Mouse (Mus musculus) frontal cortex, adult (tissue): ENCODE results near the gene Ccdc183.
A peak's percentile ranks its signal among the peaks of the same experiment; 100 is the strongest.

Experiments used
- ATAC-seq: cut with Nextera tagmentation; 2 replicates; pipeline ENCODE4 v1.9.2; 2017; ENCODE audit warnings: mild to moderate bottlenecking, moderate library complexity, mixed read lengths; ENCODE audit not compliant: low TSS enrichment

Ccdc183 gene

GRCm38 (mm10) chr2:25577951-25578795 is 39.3 kb downstream of the Ccdc183 start:
- ATAC-seq, result no peak

GRCm38 (mm10) chr2:25576965-25577891 is 40.2 kb downstream of the Ccdc183 start:
- ATAC-seq, result no peak

DNA sequence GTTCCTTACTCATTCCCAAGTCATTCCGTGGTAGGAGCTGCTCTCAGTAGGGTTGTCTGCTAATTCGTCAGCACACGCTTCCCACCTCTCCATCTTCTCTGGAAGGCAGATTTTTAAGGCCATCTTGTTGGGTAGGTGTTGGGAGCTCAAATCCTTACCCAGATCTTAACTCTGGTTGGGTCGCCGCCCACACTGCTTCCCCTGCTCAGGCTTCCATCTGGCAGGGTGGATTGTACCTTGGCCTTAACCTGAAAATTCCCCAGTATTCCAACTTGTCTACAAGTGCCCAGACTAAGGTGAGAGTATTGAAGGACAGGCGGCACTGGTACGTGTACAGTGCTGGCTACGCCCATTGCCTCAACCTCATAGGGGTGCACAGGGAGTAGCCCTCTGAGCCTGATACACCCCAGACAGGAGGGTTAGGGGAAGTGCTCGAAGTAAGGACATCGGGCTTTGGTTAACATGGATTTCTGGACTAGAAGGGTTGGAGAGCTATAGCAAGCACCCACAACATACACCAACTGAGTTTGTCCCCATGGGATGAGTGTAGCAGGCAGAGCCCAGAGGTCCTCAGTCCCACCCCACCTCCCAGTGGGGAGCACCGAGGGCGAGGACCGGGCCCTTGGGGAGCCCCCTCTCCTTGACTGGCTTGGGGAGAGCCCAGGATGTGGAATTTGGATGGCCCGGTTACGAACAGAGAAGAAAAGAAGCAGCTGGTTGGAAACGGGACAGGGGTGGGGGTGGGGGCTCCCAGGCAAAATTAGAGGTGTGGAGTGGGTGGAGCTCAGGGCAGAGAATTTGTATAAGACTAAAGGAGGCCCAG is 41.2 kb downstream of the Ccdc183 start:
- ATAC-seq, result peak; percentile 12; the same call in 1 of the 2 replicates

DNA sequence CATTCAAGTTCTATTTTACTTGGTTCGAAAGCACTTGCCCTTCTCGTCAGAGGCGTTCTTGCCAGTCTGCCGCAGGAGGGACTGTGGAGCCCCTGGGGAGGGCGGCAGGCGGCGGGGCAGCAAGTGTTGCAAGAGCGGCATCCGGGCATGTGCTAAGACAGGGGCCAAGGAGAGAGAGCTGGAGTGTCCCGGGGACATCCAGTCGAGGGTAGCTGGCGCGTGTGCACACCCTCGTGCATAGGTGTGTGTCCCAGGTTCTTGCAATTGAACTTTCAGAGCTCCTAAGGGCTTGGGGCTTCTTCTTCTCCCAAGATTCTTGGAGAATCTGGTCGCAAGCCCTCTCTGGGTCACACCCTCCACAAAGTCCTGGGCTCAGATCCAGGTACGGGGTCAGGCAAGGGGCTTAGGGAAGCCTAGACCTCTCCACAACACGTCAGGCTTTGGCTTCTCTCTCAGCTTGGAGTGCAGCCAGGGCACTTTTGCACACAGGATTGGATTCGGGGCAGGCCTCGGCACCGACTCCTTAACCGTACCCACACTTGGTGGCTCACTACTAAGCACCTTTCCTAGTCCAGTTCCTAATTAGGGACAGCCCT is 41.9 kb downstream of the Ccdc183 start:
- ATAC-seq, result no peak

DNA sequence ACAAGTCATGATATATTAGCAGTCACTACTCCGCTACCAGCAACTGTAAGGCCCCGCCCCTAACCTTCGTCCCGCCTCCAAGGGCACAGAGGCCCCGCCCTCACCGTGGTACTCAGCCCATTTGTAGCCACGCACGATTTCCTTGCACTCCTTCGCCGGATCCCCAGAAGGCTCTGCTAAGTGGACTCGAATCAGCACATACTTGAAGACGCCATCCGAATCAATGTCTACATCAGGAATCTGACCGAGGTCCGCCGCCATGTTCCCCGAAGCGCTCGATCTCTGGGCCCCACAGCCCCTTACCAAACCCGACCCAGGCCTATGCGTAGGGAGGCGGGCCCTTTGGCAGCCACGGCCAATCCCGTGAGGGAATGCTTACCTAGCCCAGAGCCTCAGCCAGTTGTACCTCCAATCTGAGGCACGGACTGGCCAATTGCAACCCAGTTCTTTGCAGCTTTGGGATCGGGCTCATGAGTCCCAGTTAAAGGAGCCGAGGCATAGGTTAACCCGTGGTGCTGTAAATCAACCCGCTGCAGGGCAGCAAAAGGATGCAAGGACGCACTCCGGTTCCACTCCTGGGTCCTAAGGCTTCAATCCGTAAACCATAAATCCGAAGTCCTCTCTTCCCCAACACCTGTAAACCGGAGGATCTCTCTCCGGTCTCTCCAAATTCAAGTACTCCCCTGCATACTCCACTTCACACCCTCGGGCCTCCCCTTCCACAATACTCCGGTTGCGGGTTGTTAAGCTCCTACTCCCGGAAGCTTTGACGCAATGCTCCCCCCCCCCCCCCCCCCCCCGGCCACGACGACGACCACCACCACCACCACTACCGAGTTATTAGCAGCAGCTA is 42.7 kb downstream of the Ccdc183 start, which contains the start of the genes Mamdc4 and Phpt1:
Gene Mamdc4 (minus strand): TSS at position 267 of the 853 bp plus-strand sequence.
Gene Phpt1 (minus strand): TSS at position 646 of the 853 bp plus-strand sequence.
- ATAC-seq, result peak; percentile 90

- no peak for ATAC-seq
Observed at GRCm38 (mm10) chr2:25574136-25574535, 43.3 kb downstream of the Ccdc183 start.

- no peak for ATAC-seq
Observed at GRCm38 (mm10) chr2:25573068-25573467, 44.4 kb downstream of the Ccdc183 start.

DNA sequence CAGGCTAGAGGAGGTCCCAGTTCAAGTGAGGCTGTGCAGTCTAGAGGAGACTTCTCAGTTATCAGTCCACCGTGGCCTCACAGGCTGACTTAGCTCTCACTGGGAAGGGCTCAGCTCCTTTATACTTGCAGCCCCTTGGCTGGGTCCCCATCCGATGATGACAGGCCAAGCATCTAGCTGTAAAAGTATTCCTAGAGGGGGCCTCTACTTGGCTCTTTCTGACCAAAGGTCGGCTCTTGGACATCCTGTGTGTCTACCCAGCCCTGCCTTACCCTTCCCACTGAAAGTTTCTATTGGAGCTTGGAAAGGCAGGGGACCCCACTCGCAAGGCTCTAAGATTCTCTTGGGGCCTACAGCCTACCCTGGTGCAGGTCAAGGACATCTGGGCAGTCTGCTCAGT is 46.3 kb downstream of the Ccdc183 start:
- ATAC-seq, result no peak

DNA sequence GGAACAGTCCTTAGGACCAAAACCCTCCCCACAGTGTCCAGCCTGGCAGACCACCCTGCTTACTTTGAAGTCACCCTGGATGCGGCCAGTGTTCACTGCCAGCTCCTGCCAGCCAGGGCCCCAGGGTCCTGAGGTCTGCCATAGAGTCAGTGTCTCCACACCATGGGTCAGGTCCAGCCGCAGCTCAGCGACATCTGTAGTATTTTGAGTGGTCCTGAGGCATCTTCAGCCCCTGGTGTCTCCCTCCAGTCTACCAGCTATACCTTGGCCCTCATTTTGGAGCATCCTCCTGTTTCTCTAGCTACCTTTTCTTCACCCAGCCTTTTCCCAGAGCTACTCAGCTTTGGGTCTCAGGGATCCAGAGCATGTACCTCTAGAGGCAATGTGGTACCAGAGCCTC is 48.2 kb downstream of the Ccdc183 start:
- ATAC-seq, result no peak

- ATAC-seq, result no peak
Observed at GRCm38 (mm10) chr2:25568473-25569019, 48.9 kb downstream of the Ccdc183 start.

- ATAC-seq, result no peak
Observed at GRCm38 (mm10) chr2:25566558-25566957, 50.9 kb downstream of the Ccdc183 start.

GRCm38 (mm10) chr2:25565741-25566140 is 51.7 kb downstream of the Ccdc183 start:
- ATAC-seq, result no peak

DNA sequence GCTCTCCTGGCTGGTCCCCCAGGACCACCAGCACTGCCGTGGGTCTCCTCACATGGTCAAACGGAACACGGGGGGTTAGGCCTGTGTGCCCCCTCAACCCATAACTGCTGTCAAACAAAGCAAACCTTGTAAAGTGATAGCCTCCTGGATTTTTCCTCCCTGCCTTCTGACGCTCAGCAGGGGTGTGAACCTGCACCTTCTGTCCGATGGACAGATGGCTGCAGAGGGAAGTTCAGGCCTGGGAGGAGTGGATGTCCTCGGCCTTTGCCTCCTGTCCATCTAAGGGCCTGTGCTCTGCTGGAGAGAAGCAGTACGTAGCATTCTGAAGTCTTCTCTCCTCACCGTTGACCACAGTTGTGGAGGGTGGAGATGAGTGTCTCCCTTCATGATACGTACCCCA is 55.5 kb downstream of the Ccdc183 start:
- ATAC-seq, result no peak

DNA sequence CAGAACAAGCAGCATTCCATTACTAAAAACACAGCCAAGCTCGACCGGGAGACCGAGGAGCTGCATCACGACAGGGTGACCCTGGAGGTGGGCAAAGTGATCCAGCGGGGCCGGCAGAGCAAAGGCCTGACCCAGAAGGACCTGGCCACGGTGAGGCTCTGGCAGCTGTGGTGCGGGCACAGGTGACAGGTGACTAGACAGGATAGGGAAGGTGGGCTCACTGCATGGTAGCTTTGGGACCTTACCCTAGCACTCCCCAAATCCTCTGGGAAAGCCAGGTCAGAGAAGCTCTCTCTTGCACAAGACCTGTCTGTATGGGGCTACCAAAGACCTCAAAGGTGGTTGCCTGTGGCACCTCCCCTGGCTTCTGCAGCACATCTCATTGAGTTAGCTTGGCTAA is 56.9 kb downstream of the Ccdc183 start:
- ATAC-seq, result no peak

GRCm38 (mm10) chr2:25558774-25559173 is 58.7 kb downstream of the Ccdc183 start:
- no peak for ATAC-seq
